Mouse (Mus musculus): ENCODE results near the gene Hmcn2. TPM values are rescaled to one million over a fixed set of nuclear protein-coding genes. Genes with fewer than 3 reads are reported as not detected.

The Hmcn2 gene
- polyA plus RNA-seq, 1 experiment = 4.1 TPM

- Histone ChIP-seq H3K4me1 (ENCODE audit: control insufficient read depth, insufficient read depth, low read length) (no peaks in the 10 kb centered on the region), H3K4me3 (ENCODE audit: control insufficient read depth, low read depth, low read length) (no peak overlapping the region), H3K27ac (ENCODE audit: control insufficient read depth, insufficient read depth, low read depth, low read length) (no peak overlapping the region), H3K27me3 (ENCODE audit: control insufficient read depth, insufficient read depth, low read length) (no peaks in the 10 kb centered on the region), H3K36me3 (ENCODE audit: control insufficient read depth, insufficient read depth, low read length) (no peaks in the 10 kb centered on the region)
- TF ChIP-seq POLR2A (IDR thresholded peaks at IDR 0.05; ENCODE audit: control insufficient read depth, low read depth, low read length) (no peak), CTCF (IDR thresholded peaks at IDR 0.05; ENCODE audit: control insufficient read depth, insufficient read depth, insufficient replicate concordance, low read depth, low read length) (no peak)
Measured at GRCm38 (mm10) chr2:31359316-31359715, 45.1 kb downstream of the Hmcn2 start.

GRCm38 (mm10) chr2:31367186-31367585, 53.0 kb downstream of the Hmcn2 start:
- no peak for TF ChIP-seq CTCF (IDR thresholded peaks at IDR 0.05; ENCODE audit: control insufficient read depth, insufficient read depth, insufficient replicate concordance, low read depth, low read length)
- no peak for TF ChIP-seq POLR2A (IDR thresholded peaks at IDR 0.05; ENCODE audit: control insufficient read depth, low read depth, low read length)
- Histone ChIP-seq H3K36me3 (ENCODE audit: control insufficient read depth, insufficient read depth, low read length) (no peaks in the 10 kb centered on the region), H3K27ac (ENCODE audit: control insufficient read depth, insufficient read depth, low read depth, low read length) (no peak overlapping the region), H3K4me3 (ENCODE audit: control insufficient read depth, low read depth, low read length) (no peak overlapping the region), H3K4me1 (ENCODE audit: control insufficient read depth, insufficient read depth, low read length) (peaks cover 4% of the 10 kb centered on the region), H3K27me3 (ENCODE audit: control insufficient read depth, insufficient read depth, low read length) (no peaks in the 10 kb centered on the region)

GRCm38 (mm10) chr2:31371396-31371795, 57.2 kb downstream of the Hmcn2 start:
- TF ChIP-seq CTCF (IDR thresholded peaks at IDR 0.05; ENCODE audit: control insufficient read depth, insufficient read depth, insufficient replicate concordance, low read depth, low read length) (no peak), POLR2A (IDR thresholded peaks at IDR 0.05; ENCODE audit: control insufficient read depth, low read depth, low read length) (no peak)
- no peak overlapping the region for H3K27ac ChIP-seq (ENCODE audit: control insufficient read depth, insufficient read depth, low read depth, low read length)
- H3K27me3 ChIP-seq (ENCODE audit: control insufficient read depth, insufficient read depth, low read length) = no peaks in the 10 kb centered on the region
- no peaks in the 10 kb centered on the region for H3K4me1 ChIP-seq (ENCODE audit: control insufficient read depth, insufficient read depth, low read length)
- H3K4me3 ChIP-seq (ENCODE audit: control insufficient read depth, low read depth, low read length) = no peak overlapping the region
- no peaks in the 10 kb centered on the region for H3K36me3 ChIP-seq (ENCODE audit: control insufficient read depth, insufficient read depth, low read length)

GRCm38 (mm10) chr2:31372186-31372585, 58.0 kb downstream of the Hmcn2 start:
- H3K4me3 ChIP-seq (ENCODE audit: control insufficient read depth, low read depth, low read length) = no peak overlapping the region
- H3K27ac ChIP-seq (ENCODE audit: control insufficient read depth, insufficient read depth, low read depth, low read length) = no peak overlapping the region
- H3K4me1 ChIP-seq (ENCODE audit: control insufficient read depth, insufficient read depth, low read length) = no peaks in the 10 kb centered on the region
- H3K36me3 ChIP-seq (ENCODE audit: control insufficient read depth, insufficient read depth, low read length) = no peaks in the 10 kb centered on the region
- TF ChIP-seq CTCF (IDR thresholded peaks at IDR 0.05; ENCODE audit: control insufficient read depth, insufficient read depth, insufficient replicate concordance, low read depth, low read length) (no peak), POLR2A (IDR thresholded peaks at IDR 0.05; ENCODE audit: control insufficient read depth, low read depth, low read length) (no peak)
- H3K27me3 ChIP-seq (ENCODE audit: control insufficient read depth, insufficient read depth, low read length) = no peaks in the 10 kb centered on the region

- peak overlapping the region; percentile 60; the same call in 1 of the 2 replicates for H3K4me3 ChIP-seq (ENCODE audit: control insufficient read depth, low read depth, low read length)
- H3K27me3 ChIP-seq (ENCODE audit: control insufficient read depth, insufficient read depth, low read length) = no peaks in the 10 kb centered on the region
- no peaks in the 10 kb centered on the region for H3K36me3 ChIP-seq (ENCODE audit: control insufficient read depth, insufficient read depth, low read length)
- TF ChIP-seq CTCF (IDR thresholded peaks at IDR 0.05; ENCODE audit: control insufficient read depth, insufficient read depth, insufficient replicate concordance, low read depth, low read length) (no peak), POLR2A (IDR thresholded peaks at IDR 0.05; ENCODE audit: control insufficient read depth, low read depth, low read length) (no peak)
- no peaks in the 10 kb centered on the region for H3K4me1 ChIP-seq (ENCODE audit: control insufficient read depth, insufficient read depth, low read length)
- no peak overlapping the region for H3K27ac ChIP-seq (ENCODE audit: control insufficient read depth, insufficient read depth, low read depth, low read length)
Measured at GRCm38 (mm10) chr2:31374415-31374814, 60.2 kb downstream of the Hmcn2 start.

- Histone ChIP-seq H3K36me3 (ENCODE audit: control insufficient read depth, insufficient read depth, low read length) (no peaks in the 10 kb centered on the region), H3K27me3 (ENCODE audit: control insufficient read depth, insufficient read depth, low read length) (no peaks in the 10 kb centered on the region), H3K4me1 (ENCODE audit: control insufficient read depth, insufficient read depth, low read length) (no peaks in the 10 kb centered on the region), H3K27ac (ENCODE audit: control insufficient read depth, insufficient read depth, low read depth, low read length) (no peak overlapping the region), H3K4me3 (ENCODE audit: control insufficient read depth, low read depth, low read length) (no peak overlapping the region)
- TF ChIP-seq POLR2A (IDR thresholded peaks at IDR 0.05; ENCODE audit: control insufficient read depth, low read depth, low read length) = no peak
- no peak for TF ChIP-seq CTCF (IDR thresholded peaks at IDR 0.05; ENCODE audit: control insufficient read depth, insufficient read depth, insufficient replicate concordance, low read depth, low read length)
Measured at GRCm38 (mm10) chr2:31376057-31376456, 61.8 kb downstream of the Hmcn2 start.

GRCm38 (mm10) chr2:31377481-31377880, 63.3 kb downstream of the Hmcn2 start:
- TF ChIP-seq POLR2A (IDR thresholded peaks at IDR 0.05; ENCODE audit: control insufficient read depth, low read depth, low read length) = no peak
- TF ChIP-seq CTCF (IDR thresholded peaks at IDR 0.05; ENCODE audit: control insufficient read depth, insufficient read depth, insufficient replicate concordance, low read depth, low read length) = no peak
- H3K4me3 ChIP-seq (ENCODE audit: control insufficient read depth, low read depth, low read length) = no peak overlapping the region
- no peak overlapping the region for H3K27ac ChIP-seq (ENCODE audit: control insufficient read depth, insufficient read depth, low read depth, low read length)
- H3K27me3 ChIP-seq (ENCODE audit: control insufficient read depth, insufficient read depth, low read length) = no peaks in the 10 kb centered on the region
- H3K4me1 ChIP-seq (ENCODE audit: control insufficient read depth, insufficient read depth, low read length) = no peaks in the 10 kb centered on the region
- no peaks in the 10 kb centered on the region for H3K36me3 ChIP-seq (ENCODE audit: control insufficient read depth, insufficient read depth, low read length)

Data from testis, adult 2 months (tissue).